Mouse (Mus musculus) liver, embryonic 16.5 days (tissue): ENCODE results near the gene Syce2. TPM values are rescaled to one million over a fixed set of nuclear protein-coding genes. Genes with fewer than 3 reads are reported as not detected.

Experiments
- ATAC-seq: fragments of 200-750 bp; cut with Nextera tagmentation; 2 replicates; pipeline ENCODE4 v1.8.0; 2017; ENCODE audit warnings: low read depth, mild to moderate bottlenecking, moderate number of reproducible peaks, moderate library complexity
- H3K27ac ChIP-seq: fragments of 300-500 bp; sonication (generic); 2 replicates; pipeline ENCODE4 v1.5.1; 2014; ENCODE audit warnings: mild to moderate bottlenecking, low read length
- H3K27me3 ChIP-seq: fragments of 300-500 bp; sonication (generic); 2 replicates; pipeline ENCODE4 v1.6.1; 2014; ENCODE audit warnings: low read depth, low read length, mixed read lengths; ENCODE audit not compliant: control insufficient read depth, insufficient read depth
- H3K36me3 ChIP-seq: fragments of 300-500 bp; sonication (generic); 2 replicates; pipeline ENCODE4 v1.6.1; 2014; ENCODE audit warnings: mild to moderate bottlenecking; ENCODE audit not compliant: control insufficient read depth, insufficient read depth
- H3K4me1 ChIP-seq: fragments of 300-500 bp; sonication (generic); 2 replicates; pipeline ENCODE4 v1.6.1; 2014; ENCODE audit warnings: low read depth, low read length, mixed read lengths; ENCODE audit not compliant: control insufficient read depth
- H3K4me2 ChIP-seq: fragments of 300-500 bp; sonication (generic); 2 replicates; pipeline ENCODE4 v1.6.1; 2014; ENCODE audit warnings: low read depth, low read length, mixed read lengths
- H3K4me3 ChIP-seq: fragments of 300-500 bp; sonication (generic); 2 replicates; pipeline ENCODE4 v1.5.1; 2014; ENCODE audit warnings: low read depth, mild to moderate bottlenecking, low read length
- H3K9ac ChIP-seq: fragments of 300-500 bp; sonication (generic); 2 replicates; pipeline ENCODE4 v1.6.1; 2014; ENCODE audit warnings: low read depth, low read length
- H3K9me3 ChIP-seq: fragments of 300-500 bp; sonication (generic); replicated peaks from 2 replicates; pipeline ENCODE4 v1.6.1; 2016; ENCODE audit warnings: low read length; ENCODE audit not compliant: control insufficient read depth
- WGBS: fragments of 180-500 bp; shearing (Covaris S2); extraction: QIAGEN DNeasy Blood & Tissue Kit; methylation state at CpG from one replicate; pipeline ENCODE4 v1.1.7; 2014; ENCODE audit not compliant: insufficient replicate concordance; 5-methylcytosine and 5-hydroxymethylcytosine counted together
- polyA plus RNA-seq: library from polyadenylated mRNA; unstranded; fragments of >200 nt; fragmentation: Nextera tagmentation; extraction: Ambion mirVana; gene quantifications from 2 replicates; pipeline ENCODE4 v1.2.1, GENCODE M21; 2015

The Syce2 gene
- polyA plus RNA-seq, 1 experiment from 2014 or later, result 41.2 TPM

DNA sequence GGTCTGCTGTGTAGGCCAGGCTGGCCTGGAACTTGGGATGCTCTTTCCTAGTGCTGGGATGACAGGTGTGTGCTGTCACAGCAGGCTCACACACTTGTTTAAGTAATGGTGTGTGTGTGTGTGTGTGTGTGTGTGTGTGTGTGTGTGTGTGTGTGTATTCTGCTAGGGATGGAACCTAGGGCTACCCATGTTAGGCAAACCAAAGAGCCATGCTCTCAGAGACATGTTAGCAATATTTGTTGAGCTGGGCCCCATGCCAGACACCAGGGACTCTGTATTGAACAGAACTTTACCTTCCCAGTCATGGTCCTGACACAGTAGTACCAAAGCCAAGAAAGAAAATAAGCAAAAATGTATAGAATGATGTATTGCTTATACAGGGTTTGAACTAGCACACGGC is 55.6 kb downstream of the Syce2 start:
- H3K4me3 ChIP-seq, result no peak overlapping the region
- no peaks in the 10 kb centered on the region for H3K9me3 ChIP-seq
- H3K9ac ChIP-seq, result no peak overlapping the region
- no peaks in the 10 kb centered on the region for H3K36me3 ChIP-seq
- ATAC-seq, result no peak
- no peaks in the 10 kb centered on the region; the same call in 1 of the 2 replicates for H3K4me1 ChIP-seq
- peaks cover 38% of the 10 kb centered on the region for H3K27me3 ChIP-seq
- H3K27ac ChIP-seq, result no peak overlapping the region
- no peak overlapping the region for H3K4me2 ChIP-seq
- 41% methylated on average over 1 of the region's 1 CpGs for WGBS

DNA sequence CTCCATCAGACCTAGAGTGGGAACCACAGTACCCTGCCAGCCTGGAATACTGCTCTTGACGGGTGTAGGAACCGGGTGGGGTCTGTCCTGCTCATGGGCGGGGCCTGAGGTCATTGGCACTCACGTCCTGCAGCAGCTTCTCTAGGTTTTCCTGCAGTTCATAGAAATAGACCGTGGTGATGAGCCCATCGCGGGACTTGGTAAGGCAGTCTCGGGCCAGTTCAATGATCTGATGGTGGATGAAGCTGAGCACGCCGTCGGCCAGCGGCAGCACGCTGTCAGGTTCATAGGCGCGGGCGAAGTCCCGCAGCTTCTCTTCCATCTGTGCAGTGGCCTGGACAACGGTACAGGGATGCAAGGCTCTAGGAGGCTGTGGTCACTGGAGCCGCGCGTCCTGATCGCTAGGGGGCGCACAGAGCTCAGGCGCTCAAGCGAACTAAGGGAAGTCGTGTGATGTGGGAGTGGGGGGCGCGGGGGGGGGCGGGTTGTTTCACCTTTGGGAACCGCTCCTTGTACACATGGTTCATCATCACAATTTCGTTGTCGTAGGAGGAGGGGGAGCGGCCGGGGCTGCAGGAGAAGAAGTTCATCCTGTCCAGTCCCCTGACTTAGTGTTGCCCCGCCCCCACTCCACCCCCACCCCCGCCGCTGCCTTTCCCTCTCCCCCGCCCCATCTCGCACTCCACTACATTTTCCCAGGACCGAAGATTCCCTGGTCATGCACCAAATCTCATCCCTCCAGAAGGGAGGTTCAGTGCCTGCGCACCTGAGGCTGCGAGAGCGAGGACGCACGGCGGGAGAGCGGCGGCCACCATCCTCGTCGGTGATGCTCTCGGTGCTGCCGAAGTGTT is 56.8 kb downstream of the Syce2 start:
- H3K27me3 ChIP-seq, result peaks cover 42% of the 10 kb centered on the region
- no peaks in the 10 kb centered on the region for H3K36me3 ChIP-seq
- no peak overlapping the region for H3K9ac ChIP-seq
- WGBS, result 7% methylated on average over 47 of the region's 52 CpGs
- no peaks in the 10 kb centered on the region; the same call in 1 of the 2 replicates for H3K4me1 ChIP-seq
- no peak overlapping the region for H3K27ac ChIP-seq
- peak; percentile 43; the same call in 1 of the 2 replicates for ATAC-seq
- H3K9me3 ChIP-seq, result no peaks in the 10 kb centered on the region
- H3K4me3 ChIP-seq, result no peak overlapping the region
- peak overlapping the region; percentile 27; the same call in 1 of the 2 replicates for H3K4me2 ChIP-seq

DNA sequence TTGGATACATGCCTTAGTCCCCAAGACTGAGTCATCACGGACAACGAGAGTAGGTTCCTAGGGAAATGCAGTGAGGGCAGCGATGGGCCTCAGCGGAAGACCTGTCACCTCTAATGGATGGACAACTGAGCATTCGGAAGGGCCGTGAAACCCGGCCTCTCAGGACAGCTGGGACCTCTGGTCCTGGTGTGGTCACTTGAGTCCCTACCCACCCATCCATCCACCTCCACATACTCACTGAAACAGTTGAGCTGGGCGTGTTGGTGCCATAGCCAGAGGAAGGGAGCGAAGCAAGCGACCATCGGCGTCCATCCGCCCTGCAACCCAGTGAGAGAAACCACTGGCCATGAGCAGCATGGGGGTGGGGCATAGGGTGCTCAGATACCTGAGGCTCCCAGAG is 58.7 kb downstream of the Syce2 start:
- H3K4me2 ChIP-seq, result no peak overlapping the region
- 76% methylated on average over 13 of the region's 13 CpGs for WGBS
- H3K36me3 ChIP-seq, result no peaks in the 10 kb centered on the region
- H3K9me3 ChIP-seq, result no peaks in the 10 kb centered on the region
- no peak for ATAC-seq
- H3K27me3 ChIP-seq, result peaks cover 58% of the 10 kb centered on the region
- no peak overlapping the region for H3K4me3 ChIP-seq
- no peak overlapping the region for H3K27ac ChIP-seq
- no peak overlapping the region for H3K9ac ChIP-seq
- peaks cover 4% of the 10 kb centered on the region for H3K4me1 ChIP-seq

DNA sequence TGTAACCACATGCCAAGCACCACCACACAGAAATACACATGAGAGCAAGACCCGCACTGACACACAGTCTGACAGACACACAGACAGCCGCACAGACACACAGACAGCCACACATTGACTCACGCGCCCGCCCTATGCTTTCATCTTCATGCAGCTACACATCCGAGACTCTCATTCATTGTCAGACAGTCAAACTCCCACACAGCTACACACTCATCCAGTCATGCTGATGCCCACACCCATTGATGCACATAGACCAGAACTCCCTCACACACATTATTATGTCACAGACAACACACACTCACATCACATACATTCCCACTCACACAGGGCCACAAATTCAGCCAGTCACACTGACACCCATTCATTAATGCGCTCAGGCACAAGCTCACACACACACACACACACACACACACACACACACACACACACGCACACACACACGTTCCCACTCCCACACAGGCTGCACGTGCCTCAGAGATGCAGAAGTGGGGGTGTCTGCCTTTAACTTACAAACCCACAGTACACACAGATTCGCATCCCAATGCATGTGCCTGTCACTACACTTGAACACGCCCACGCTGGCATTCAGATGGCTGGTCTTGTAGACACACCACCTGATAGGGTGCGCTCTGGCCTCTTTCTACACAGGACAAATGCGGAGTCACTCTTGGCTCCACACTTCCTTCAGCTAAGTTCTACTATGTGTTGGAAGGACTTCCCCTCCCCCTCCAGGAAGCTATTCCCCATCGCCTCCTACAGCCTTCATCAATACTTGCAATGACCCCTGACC is 62.1 kb downstream of the Syce2 start:
- WGBS, result 62% methylated on average over 16 of the region's 16 CpGs

DNA sequence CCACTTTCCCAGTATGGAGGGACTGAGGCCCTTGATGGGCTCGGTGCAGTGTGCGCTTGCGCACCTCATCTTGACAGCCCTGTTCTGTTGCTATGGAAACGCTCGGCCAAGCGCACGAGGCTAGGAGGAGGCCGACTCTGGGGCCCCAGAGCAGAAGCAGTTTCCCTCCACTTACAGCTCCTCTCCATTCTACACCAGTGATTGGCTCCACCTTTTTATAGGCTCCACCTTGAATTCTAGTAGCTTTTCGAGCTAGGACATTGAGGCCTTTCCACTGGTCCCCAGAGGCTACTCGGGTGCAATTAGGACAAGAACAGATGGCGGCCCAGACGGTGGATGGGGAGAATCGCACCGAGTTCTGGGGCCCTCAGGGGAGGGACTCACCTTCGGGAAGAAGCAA is 62.9 kb downstream of the Syce2 start:
- Histone ChIP-seq H3K4me1 (peaks cover 17% of the 10 kb centered on the region), H3K4me2 (no peak overlapping the region), H3K36me3 (no peaks in the 10 kb centered on the region), H3K27me3 (peaks cover 83% of the 10 kb centered on the region), H3K4me3 (no peak overlapping the region), H3K27ac (no peak overlapping the region), H3K9ac (no peak overlapping the region), H3K9me3 (no peaks in the 10 kb centered on the region)
- 3% methylated on average over 15 of the region's 15 CpGs for WGBS
- no peak for ATAC-seq

More for the DNA sequence above, 62.1 kb downstream of the Syce2 start:
- no peak overlapping the region for H3K27ac ChIP-seq
- H3K4me3 ChIP-seq, result no peak overlapping the region
- peaks cover 17% of the 10 kb centered on the region for H3K4me1 ChIP-seq
- H3K9me3 ChIP-seq, result no peaks in the 10 kb centered on the region
- no peak overlapping the region for H3K4me2 ChIP-seq
- no peaks in the 10 kb centered on the region for H3K36me3 ChIP-seq
- ATAC-seq, result no peak
- no peak overlapping the region for H3K9ac ChIP-seq
- peaks cover 86% of the 10 kb centered on the region for H3K27me3 ChIP-seq

DNA sequence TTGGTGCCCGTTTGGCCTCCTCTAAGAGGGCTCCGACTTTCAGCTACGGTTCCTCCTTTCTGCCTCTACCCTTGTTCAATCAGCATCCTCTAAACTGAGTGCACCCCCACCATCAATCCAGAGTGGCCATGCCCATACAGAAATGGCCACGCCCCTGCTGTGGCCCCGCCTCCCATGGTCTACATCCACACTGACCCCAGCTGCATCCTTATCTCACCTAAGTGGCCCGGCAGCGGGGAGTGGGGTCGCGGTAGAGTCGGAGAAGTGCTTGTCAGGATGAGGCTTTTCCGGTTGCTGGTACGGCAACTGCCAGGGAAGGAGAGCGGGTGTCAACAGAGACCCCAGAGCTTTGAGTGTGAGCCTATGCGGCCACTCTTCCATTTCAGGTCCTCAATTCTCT is 63.6 kb downstream of the Syce2 start:
- H3K9ac ChIP-seq, result no peak overlapping the region
- no peaks in the 10 kb centered on the region for H3K36me3 ChIP-seq
- ATAC-seq, result no peak
- no peak overlapping the region for H3K4me2 ChIP-seq
- no peaks in the 10 kb centered on the region for H3K9me3 ChIP-seq
- no peak overlapping the region for H3K27ac ChIP-seq
- peaks cover 17% of the 10 kb centered on the region for H3K4me1 ChIP-seq
- WGBS, result 3% methylated on average over 14 of the region's 14 CpGs
- H3K27me3 ChIP-seq, result peaks cover 77% of the 10 kb centered on the region
- H3K4me3 ChIP-seq, result no peak overlapping the region

DNA sequence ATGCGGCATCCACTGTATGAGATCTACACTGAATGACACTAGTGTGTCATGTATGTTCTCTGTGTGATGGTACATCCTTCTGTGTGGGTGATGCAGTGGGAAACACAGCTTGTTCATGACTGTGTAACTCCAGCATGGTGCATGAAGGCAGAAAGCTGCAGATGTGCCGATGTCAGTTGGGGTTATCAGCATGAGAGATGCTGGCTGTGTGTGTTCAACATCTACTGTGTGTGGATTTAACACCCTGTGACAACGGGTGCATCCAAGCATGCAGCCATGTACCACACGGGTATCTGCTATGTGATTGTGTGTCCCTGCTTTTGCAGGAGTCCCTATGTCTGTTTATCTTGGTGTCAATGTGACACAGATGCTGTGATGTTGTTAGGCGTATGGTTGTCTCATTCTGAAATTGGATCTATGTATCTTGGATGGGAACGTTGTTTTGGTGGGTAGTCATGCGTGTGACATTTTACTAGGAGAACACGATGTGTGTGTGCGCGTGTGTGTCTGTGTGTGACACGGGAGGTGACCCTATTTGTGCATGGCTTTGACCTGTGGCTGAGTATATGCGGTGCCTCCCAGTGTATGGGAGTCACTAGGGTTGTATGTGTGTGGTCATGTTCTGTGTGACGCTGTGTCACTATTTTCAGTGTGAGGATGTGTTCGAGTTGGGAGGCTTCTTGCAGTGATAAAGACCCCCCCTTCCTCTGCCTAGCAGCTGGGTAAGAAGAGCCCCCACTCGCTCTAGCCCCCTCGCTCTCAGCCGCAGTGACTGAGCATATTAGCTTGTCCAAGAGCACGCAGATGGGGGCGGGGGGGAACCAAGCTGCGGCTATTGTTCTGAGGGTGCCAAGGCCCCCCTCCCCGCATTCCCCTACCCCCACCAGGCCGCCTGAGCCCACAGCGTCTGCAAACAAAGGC is 64.4 kb downstream of the Syce2 start:
- peaks cover 71% of the 10 kb centered on the region for H3K27me3 ChIP-seq
- no peaks in the 10 kb centered on the region for H3K9me3 ChIP-seq
- peak overlapping the region; percentile 74 for H3K4me2 ChIP-seq
- no peak for ATAC-seq
- 20% methylated on average over 23 of the region's 23 CpGs for WGBS
- H3K4me1 ChIP-seq, result peaks cover 17% of the 10 kb centered on the region
- no peak overlapping the region for H3K27ac ChIP-seq
- H3K36me3 ChIP-seq, result no peaks in the 10 kb centered on the region
- H3K9ac ChIP-seq, result no peak overlapping the region
- peak overlapping the region; percentile 51 for H3K4me3 ChIP-seq

DNA sequence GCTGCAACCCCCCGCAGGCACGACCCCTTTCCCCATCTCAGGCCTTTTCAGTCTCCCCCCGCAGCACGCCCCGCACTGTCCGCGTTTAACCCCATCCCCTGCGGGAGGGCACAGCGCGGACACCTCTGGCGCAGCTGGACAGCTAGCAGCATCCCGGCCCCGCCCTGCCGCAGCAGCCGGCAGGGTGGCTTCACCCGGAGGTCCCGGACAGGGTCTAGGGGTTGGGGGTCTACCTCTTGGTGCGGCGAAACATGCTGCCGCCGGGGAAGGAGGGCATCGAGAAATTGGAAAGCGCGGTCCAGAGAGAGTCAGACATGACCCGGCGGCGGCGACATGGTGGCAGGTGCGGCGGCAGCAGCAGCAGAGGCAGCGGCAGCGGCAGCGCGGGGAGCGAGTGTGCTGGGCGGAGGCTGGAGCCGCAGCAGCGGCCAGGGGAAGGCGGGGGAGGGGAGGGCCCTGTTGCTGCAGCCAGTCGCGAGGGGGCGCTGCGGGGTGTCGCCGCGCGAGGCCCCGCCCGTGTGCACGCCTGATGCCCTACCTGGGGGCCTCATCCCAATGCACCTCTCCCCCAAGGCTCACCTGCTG is 65.1 kb downstream of the Syce2 start, which contains the start of gene Mast1:
TSS of gene Mast1 (minus strand) at position 398 of the 585 bp plus-strand sequence.
- WGBS, result under 1% methylated on average over 49 of the region's 50 CpGs
- peaks cover 69% of the 10 kb centered on the region for H3K27me3 ChIP-seq
- H3K4me1 ChIP-seq, result peaks cover 17% of the 10 kb centered on the region
- peak within 1 kb of the TSS; percentile 51 for H3K4me3 ChIP-seq
- no peak within 1 kb of the TSS for H3K27ac ChIP-seq
- no peaks in the 10 kb centered on the region for H3K36me3 ChIP-seq
- H3K9ac ChIP-seq, result no peak within 1 kb of the TSS
- H3K4me2 ChIP-seq, result peak within 1 kb of the TSS; percentile 74
- no peaks in the 10 kb centered on the region for H3K9me3 ChIP-seq
- peak; percentile 54; the same call in 1 of the 2 replicates for ATAC-seq
